Mouse (Mus musculus): ENCODE measurements at regions not wholly inside any gene's neighbourhood (a gene's known extent, or its start where the extent isn't known, plus 50 kb on each side); places are given as distances from the start of the nearest gene placed in this dataset.

- no peak for DNase-seq
These were observed 229.3 kb downstream of the Tex36 start for GRCm38 (mm10) chr7:133372695-133373094.

DNA sequence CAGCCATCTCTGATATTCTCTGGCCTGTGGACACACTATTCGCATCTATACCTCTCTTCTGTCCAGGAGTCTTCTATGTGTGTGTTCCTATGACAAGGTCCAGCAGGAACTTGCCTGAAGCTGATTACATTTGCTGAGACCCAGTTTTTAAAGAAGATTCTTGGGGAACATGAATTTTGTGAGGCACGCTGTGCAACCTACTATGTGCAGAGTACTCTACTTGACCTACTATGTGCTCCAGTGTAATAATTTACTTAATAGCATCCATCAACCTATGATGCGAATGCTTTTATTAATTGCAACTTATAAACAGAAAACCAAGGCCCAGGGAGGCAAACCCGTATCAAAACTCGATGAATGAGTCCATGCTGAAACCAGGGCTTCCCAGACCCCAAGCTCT is 231.4 kb downstream of the Tex36 start:
- DNase-seq = no peak

- no peak for DNase-seq
These were observed 237.4 kb downstream of the Tex36 start for GRCm38 (mm10) chr7:133364601-133365000.

- DNase-seq = no peak
These were observed 204.6 kb upstream of the Ctbp2 start for GRCm38 (mm10) chr7:133328717-133329116.

DNA sequence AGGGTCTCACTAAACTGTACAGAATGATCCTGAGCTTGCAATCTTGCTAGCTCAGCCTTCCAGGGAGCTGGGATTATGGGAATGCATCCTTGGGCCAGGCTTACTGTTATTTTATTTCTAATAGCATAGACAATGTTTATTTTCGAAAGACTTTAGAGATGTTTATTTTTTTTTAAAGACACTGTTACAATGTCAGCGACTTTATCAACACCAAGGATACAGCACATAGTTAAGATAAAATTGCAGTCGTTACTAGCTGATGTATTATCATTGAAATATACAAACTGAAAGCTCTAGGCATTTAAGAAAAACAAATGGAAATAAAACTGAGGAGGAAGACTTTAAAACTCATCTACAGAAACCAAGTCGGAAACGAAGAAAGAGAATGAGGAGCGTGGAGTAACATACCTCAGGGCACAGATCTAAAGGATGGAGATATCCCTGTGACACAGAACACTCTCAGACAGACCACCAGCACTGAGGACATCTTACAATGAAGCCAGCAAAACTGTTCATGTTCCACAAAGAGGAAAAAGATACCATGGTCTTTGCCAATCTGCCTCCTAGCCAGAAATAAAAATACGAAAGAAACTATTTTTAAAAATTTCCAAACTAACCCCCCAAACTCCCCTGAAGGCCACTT is 201.5 kb upstream of the Ctbp2 start:
- no peak for DNase-seq

DNA sequence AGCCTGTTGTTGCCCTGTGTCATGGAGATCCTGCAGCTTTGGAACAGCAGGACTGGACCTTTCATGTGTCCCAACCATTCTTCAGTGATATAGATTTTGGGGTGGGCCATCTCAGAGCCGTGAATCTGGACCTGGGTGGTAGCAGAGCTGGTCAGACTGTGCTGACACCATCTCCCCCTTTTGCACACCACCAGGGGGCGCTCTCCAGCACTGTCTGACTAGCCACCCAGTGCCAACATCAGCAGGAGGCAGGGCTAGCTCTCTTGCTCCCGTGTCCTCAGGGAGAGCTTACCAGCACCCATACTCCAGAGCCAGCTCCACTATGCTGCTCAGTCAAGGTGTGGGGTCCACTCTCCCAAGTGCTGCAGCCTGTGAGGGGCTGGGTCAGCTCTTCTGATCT is 199.8 kb upstream of the Ctbp2 start:
- DNase-seq = no peak

DNA sequence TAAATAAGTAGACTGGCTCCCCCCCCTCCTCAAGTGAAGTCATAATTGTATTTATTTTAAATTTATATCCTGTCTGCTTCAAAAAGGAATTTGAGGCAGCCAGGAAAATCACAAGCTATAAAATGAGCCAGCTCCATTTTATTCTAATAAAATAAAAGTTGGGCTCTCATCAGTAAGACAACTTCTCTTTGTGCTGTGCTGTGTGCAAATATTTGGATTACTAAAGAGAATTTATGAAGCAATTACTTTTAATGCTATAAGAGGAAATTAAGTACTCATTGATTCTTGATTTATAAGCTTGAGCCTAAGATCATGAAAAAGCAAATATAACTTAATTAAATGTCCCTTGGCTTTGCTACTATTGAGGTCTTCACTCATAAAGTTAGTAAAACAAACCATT is 193.4 kb upstream of the Ctbp2 start:
- no peak for DNase-seq

DNA sequence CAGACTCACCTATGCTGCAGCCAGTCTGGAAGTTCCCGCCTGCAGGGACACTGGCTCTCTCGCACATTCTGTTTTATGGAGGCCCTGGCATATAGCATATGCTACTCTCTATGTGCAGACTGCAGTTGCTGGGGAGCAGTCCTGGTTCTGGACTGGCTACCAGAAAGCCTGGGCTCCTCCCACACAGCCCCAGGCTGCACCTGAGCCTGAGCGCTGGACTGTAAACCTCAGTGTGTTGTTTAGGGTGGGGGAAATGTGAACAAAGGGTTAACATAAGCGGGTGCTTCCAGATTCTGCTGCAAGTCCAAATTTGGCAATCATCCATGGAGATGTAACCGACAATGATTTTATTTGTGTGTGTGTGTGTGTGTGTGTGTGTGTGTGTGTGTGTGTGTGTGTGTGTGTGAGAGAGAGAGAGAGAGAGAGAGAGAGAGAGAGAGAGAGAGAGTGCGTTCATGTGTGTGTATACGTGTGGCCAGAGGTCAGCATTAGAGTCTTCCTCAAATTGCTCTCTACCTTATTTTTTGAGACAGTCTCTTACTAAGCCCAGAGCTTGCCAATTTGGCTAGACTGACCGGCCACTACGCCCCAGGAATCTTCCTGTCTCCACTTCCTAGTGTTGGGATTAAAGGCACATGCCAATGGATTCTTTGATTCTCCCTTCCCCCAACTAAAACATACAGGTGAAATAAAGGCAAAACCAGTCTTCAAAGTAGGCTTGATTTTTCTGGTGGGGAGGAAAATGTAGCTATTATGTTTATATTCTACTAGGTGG is 192.7 kb upstream of the Ctbp2 start:
- DNase-seq = peak; percentile 22

- peak; percentile 26 for DNase-seq
These were observed 191.3 kb upstream of the Ctbp2 start for GRCm38 (mm10) chr7:133315197-133316029.

DNA sequence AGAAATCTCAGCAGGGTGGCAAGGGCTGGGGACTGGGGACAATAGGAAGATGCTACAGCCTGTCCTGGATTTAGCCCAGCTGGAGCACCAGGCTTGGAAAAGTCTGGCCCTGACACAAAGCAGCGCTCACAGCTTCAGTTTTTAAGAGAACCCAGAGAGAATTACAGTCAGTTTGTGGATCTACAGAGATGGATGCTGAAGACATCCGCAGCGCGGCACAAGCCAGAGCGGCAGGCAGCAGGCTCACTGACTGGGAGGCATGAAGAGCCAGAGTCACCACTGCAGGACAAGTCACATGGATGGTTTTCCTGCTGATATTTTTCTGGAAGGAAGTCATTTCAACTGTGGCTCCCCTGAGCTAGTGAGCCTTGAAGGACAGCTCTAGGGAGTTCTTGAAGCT is 189.0 kb upstream of the Ctbp2 start:
- DNase-seq = no peak

GRCm38 (mm10) chr7:133311116-133311801 is 187.1 kb upstream of the Ctbp2 start:
- no peak for DNase-seq

DNA sequence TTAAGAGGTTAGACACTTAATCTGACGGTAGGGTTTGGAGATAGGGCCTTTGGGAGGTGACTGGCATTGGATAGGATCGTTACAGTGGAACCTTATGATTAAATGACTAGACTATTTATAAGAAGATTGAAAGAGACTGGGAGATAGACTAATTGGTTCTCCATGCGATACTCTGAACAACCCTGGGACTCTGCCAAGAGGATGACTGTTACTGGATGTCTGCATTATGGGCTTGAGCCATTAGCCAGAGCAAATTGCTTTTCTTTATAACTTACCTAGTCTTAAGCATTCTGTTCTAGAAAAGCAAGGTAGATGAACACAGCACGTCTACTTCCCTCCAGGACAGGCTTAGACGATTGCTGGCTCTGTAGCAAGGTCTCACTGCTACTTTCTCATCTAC is 180.3 kb upstream of the Ctbp2 start:
- no peak for DNase-seq

DNA sequence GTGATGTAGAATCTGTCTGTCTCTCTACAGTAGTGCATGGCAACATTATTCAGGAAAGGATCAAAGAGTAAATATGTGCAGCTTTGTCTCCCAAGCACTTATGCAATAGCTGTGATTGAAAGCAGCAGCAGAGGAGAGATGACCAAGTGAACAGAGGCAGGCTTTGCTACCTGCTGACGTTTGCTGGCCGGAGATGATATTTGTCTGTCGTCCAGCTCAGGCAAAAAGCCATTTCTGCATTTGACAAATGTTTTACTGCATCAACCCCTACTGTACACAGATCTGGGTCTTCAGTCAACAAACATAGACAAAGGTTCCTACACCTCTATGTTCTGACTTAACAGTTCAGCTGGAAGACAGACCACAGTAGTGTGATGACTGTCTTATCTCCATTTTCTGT is 166.3 kb upstream of the Ctbp2 start:
- DNase-seq = no peak

DNA sequence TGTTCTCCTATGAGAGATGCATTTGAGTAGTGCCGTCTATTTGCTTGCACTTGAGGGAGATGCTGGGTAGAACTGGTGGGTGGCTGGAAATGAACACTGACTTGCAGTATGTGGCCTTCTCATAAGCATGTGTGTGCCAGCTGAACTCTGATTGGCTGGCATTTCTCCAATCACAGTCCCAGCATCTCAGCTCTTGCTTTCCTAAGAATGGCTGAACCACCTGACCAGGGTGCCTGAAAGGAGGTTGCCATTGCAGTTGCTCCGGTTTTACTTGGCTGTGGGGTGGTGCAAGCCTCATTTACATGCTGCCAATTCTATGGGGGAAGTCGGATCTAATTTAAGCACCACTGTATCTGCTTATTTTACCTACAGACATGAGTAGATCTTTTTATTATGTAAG is 164.1 kb upstream of the Ctbp2 start:
- no peak for DNase-seq

- no peak for DNase-seq
These were observed 162.7 kb upstream of the Ctbp2 start for GRCm38 (mm10) chr7:133286836-133287235.

- no peak for DNase-seq
These were observed 162.1 kb upstream of the Ctbp2 start for GRCm38 (mm10) chr7:133286216-133286615.

DNA sequence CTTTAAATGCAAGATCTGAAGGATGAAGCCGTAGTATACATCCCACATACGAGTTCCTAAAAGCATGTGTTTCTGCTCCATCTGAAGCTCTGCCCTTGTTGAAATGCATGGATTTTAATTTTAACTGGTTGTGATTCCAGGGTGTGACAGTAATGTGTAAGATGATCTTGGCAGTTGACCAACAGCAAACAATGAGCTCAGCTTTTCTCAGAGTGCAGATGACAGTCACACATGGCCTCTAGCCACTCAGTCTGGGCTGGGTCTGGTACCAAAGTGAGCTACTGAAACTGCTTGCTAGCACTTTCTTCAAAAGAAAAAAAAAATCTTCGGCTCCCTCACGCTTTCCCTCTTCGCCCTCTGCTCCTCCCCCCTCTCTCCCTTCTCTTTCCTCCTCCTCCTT is 138.0 kb upstream of the Ctbp2 start:
- peak; percentile 7 for DNase-seq

DNA sequence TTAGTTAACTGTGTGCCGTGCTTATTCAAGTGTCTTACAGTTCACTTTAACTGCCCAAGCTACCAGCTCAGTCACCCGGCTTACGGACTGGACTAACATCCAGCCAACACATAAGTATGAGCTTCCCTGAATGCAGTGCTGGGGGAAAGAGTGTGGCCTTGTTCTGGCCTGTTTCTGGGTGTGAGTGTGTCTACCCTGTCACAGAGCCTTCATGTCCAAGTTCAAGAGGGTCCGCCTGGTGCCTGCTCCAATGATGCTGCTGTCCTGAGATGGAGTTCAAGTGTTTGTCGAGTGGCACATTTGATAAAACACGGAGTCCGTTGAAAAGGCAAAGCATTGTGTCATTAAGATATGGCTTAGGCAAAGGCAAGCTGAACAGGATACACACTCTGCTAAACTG is 135.0 kb upstream of the Ctbp2 start:
- DNase-seq = no peak

GRCm38 (mm10) chr7:133256831-133257230 is 132.7 kb upstream of the Ctbp2 start:
- no peak for DNase-seq

- DNase-seq = no peak
These were observed 120.4 kb upstream of the Ctbp2 start for GRCm38 (mm10) chr7:133244601-133245000.

- no peak for DNase-seq
These were observed 110.2 kb upstream of the Ctbp2 start for GRCm38 (mm10) chr7:133234326-133234725.

GRCm38 (mm10) chr7:133232889-133233441 is 108.8 kb upstream of the Ctbp2 start:
- DNase-seq = no peak

GRCm38 (mm10) chr7:133230806-133231205 is 106.7 kb upstream of the Ctbp2 start:
- DNase-seq = peak; percentile 8

Measured in heart, postnatal 4 days (tissue).